Mouse (Mus musculus) urinary bladder, postnatal 4 days (tissue): ENCODE measurements at regions not wholly inside any gene's neighbourhood (a gene's known extent, or its start where the extent isn't known, plus 50 kb on each side); places are given as distances from the start of the nearest gene placed in this dataset.

Experiments used
- DNase-seq, 2 experiments: peaks; one replicate each; pipeline ENCODE4 v3.0.0; 2021 to 2022; ENCODE audit warnings: low spot score in 2 of 2

DNA sequence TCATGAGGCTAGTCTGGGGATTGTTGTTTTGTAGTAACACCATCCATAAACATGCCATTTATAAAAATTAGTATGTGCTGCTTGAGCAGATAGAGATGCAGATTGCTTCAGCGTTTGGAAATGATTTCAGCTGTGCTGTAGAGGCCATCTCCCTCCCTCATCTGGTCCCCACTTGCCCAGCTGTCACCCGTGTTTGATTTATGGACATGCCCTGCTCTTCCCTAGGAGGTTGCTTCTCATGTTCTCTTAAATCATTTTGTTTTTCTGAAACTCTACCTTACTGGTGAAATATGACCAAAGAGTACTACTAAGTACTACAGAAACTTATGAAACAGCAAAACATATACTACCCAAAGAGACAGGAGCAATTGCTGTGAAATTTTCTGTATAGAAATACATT, 284.7 kb upstream of the N6amt1 start:
- DNase-seq, result no peak

DNA sequence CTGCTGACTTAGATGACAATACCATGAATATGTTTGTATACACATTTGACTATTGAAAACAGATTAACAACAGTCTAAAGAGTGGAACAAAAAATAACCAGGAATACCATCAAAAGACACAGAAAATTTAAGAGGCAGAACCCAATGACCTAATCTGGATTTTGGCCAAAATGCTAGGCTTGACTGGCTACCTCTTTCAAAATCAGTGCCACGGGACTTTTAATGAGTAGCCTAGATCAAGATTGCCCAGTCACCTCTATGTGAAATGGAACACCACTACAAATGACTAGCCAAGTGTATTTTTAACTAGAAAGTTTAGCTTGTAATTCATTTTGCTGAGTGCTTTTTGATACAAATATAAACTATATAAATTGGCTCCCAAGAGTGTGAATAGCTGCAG, 286.0 kb upstream of the N6amt1 start:
- no peak for DNase-seq

GRCm38 (mm10) chr16:87067523-87067922, 286.5 kb upstream of the N6amt1 start:
- DNase-seq, result no peak

- no peak for DNase-seq
Measured at GRCm38 (mm10) chr16:87060473-87060872, 293.5 kb upstream of the N6amt1 start.

DNA sequence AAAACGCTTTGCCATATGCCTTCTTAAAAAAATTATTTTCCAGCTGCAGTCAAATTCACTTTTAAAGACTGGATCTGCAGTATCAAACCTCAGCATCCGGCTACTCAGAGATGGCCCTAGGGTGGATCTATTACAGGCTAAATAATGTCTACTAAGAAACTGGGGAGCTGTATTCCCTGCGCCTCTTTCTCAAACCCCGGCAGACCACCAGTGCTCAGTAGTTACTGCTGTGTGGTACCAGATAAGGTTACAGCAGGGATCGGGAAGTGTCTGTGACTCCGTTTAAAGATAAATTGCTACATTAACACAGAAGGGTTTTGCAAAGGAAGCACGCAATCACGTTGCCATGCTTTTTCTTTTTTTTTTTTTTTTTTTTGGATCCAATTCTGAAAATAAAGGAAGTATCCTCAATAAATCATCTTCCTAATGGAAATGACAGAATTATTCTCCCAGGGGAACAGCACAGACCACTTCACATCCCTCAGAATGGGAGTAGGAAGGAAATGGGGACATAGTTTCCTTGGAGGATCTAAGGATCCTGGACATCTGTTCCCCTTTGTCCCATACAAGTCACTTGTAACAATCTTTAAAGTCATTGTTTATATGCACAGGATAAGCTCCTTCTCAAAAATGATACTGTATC, 304.1 kb upstream of the N6amt1 start:
- DNase-seq, result no peak

- no peak for DNase-seq
Measured at GRCm38 (mm10) chr16:87044773-87045561, 309.0 kb upstream of the N6amt1 start.

- no peak for DNase-seq
Measured at GRCm38 (mm10) chr16:87043689-87044088, 310.3 kb upstream of the N6amt1 start.

- no peak for DNase-seq
Measured at GRCm38 (mm10) chr16:87040366-87040765, 313.6 kb upstream of the N6amt1 start.

DNA sequence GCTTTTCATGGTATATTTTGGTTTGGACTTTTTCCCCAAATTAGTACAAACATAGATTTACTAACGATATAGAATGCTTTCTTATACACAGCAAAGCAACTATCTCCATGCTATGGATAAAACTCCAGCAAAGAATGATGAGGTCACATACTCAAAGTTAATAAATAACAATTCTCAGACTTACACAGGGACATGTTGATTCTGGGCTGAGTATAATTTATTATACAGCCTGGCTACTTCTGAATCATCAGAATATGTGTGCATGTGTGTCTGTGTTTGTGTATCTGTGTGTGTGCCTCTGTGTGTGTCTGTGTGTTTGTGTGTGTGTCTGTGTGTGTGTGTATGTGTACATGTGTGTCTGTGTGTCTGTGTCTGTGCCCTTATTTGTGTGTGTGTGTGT, 314.1 kb upstream of the N6amt1 start:
- DNase-seq, result no peak

DNA sequence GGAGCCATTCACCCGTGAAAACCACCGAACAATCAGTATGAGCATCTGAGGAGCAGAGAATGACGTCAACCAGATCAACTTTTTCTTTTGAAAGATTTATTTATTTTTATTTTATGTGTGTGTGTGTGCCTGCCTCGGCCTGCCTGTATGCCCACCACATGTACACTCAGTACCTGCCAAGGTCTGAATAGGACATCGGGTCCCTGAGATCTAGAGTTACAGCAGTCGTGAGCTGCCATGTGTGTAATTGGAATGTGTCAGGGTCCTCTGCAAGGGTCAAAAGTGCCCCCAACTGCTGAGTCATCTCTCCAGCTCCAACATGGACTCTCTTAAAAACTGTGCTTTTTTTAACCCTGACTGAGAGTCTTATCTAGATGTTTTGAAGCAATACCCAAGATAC, 316.9 kb upstream of the N6amt1 start:
- no peak for DNase-seq

- DNase-seq, result no peak
Measured at GRCm38 (mm10) chr16:87031836-87032235, 322.1 kb upstream of the N6amt1 start.

DNA sequence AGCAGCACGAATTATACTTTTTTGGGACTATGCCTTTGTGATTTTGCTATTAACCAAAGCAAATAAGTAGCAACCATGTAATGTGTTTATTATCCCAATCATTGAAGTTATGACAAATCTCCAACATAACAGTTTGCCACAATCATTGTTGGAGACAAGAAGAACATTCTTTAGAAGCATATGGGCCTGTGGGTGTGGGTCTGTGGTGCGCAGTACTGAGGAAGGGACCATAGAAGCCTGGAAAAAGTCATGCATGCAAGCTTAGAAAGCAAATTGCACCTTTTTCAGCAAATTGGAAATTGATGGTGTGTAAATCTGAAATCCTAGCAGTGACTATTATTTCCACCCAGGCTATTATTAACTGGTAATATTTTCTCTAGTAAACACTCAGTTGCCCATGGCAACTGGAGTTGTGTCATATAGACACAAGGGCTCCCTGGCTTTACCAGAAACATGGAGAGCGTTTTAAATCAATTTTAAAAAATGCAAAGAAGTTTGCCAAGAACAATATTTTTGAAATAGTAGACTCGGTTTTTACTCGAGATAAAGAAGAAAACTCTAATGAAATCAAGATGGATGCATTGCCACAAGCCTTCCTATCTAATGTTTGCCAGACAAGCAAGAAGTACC, 325.4 kb upstream of the N6amt1 start:
- DNase-seq, result no peak

DNA sequence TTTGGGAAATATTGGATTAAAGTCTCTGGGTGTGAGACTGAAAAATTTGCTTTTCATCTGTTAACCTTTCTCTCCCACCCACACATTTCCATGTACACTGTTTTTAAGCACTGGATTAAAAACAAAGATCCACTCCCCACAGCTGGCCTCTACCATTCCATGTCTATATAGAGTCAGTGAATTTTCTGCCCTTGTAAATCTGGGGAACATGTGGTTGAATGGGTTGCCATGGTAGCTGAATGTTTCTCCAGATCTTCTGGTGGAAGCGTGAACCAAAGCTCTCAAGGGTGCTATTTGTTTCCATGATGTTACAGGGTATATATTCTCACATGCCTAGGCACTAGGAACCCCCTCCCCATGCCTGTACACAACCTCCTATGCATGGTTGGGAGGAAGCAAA, 326.4 kb upstream of the N6amt1 start:
- DNase-seq, result no peak

- DNase-seq, result no peak
Measured at GRCm38 (mm10) chr16:87022041-87022440, 331.9 kb upstream of the N6amt1 start.

DNA sequence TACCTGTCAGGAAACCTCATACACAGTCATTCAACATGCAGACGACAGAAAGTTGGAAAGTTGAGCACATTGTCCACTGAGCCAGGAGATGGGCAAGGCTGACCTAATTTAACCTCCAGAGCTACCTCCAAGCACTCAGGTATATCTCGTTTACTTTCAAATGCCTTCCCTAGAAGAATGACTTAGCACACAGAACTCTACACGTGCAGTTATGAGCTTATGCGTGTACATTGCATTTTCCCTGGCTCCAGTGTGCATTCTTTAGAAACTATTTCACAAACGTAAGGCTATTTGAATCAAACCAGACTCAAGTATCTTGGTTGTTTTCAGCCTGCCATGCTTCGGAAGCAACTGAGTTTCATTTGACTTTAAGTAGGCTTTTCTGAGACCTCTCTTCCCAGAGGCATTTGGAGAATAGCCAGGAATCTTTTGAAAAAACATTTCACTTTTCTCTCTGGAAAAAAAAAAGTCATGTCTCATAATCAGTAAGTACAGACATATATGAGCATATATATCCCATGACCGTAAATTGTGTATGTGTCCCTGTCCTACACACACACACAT, 336.8 kb upstream of the N6amt1 start:
- no peak for DNase-seq

- no peak for DNase-seq
Measured at GRCm38 (mm10) chr16:87001579-87001978, 352.4 kb upstream of the N6amt1 start.

- no peak for DNase-seq
Measured at GRCm38 (mm10) chr16:87001135-87001534, 352.9 kb upstream of the N6amt1 start.

- no peak for DNase-seq
Measured at GRCm38 (mm10) chr16:86971691-86972090, 382.3 kb upstream of the N6amt1 start.

- no peak for DNase-seq
Measured at GRCm38 (mm10) chr16:86949681-86950080, 404.3 kb upstream of the N6amt1 start.

- DNase-seq, result no peak
Measured at GRCm38 (mm10) chr16:86945531-86946144, 408.3 kb upstream of the N6amt1 start.

GRCm38 (mm10) chr16:86945058-86945457, 408.9 kb upstream of the N6amt1 start:
- DNase-seq, result no peak

GRCm38 (mm10) chr16:86934989-86935388, 419.0 kb upstream of the N6amt1 start:
- DNase-seq, result no peak
